Mouse (Mus musculus) midbrain, embryonic 16.5 days (tissue): ENCODE results near the gene Rc3h1. TPM values are rescaled to one million over a fixed set of nuclear protein-coding genes. Genes with fewer than 3 reads are reported as not detected.
"Not testable (repeated sequence)": the region's sequence is repeated elsewhere in the genome, so short reads cannot be mapped to it uniquely, and the experiment has no call there.

Experiments
- ATAC-seq: fragments of 200-750 bp; cut with Nextera tagmentation; 2 replicates; pipeline ENCODE4 v1.8.0; 2017; ENCODE audit warnings: moderate TSS enrichment
- H3K27ac ChIP-seq: fragments of 300-500 bp; sonication (generic); 2 replicates; pipeline ENCODE4 v1.5.1; 2014; ENCODE audit warnings: mild to moderate bottlenecking, low read length, mixed read lengths
- H3K27me3 ChIP-seq: fragments of 300-500 bp; sonication (generic); 2 replicates; pipeline ENCODE4 v1.6.1; 2014; ENCODE audit warnings: low read depth, low read length, mixed read lengths; ENCODE audit not compliant: control insufficient read depth, insufficient read depth
- H3K36me3 ChIP-seq: fragments of 300-500 bp; sonication (generic); 2 replicates; pipeline ENCODE4 v1.6.1; 2014; ENCODE audit warnings: mild to moderate bottlenecking, low read length, moderate library complexity, mixed read lengths; ENCODE audit not compliant: control insufficient read depth, insufficient read depth
- H3K4me1 ChIP-seq: fragments of 300-500 bp; sonication (generic); 2 replicates; pipeline ENCODE4 v1.6.1; 2014; ENCODE audit warnings: mild to moderate bottlenecking, low read length, mixed read lengths; ENCODE audit not compliant: control insufficient read depth, insufficient read depth
- H3K4me2 ChIP-seq: fragments of 300-500 bp; sonication (generic); 2 replicates; pipeline ENCODE4 v1.6.1; 2014; ENCODE audit warnings: mild to moderate bottlenecking, low read length, mixed read lengths
- H3K4me3 ChIP-seq: fragments of 300-500 bp; sonication (generic); 2 replicates; pipeline ENCODE4 v1.5.1; 2014; ENCODE audit warnings: low read depth, mild to moderate bottlenecking, low read length, moderate library complexity, mixed read lengths
- H3K9ac ChIP-seq: fragments of 300-500 bp; sonication (generic); 2 replicates; pipeline ENCODE4 v1.6.1; 2014; ENCODE audit warnings: low read depth, low read length, mixed read lengths
- H3K9me3 ChIP-seq: fragments of 300-500 bp; sonication (generic); replicated peaks from 2 replicates; pipeline ENCODE4 v1.6.1; 2014; ENCODE audit warnings: mild to moderate bottlenecking, low read length, mixed read lengths; ENCODE audit not compliant: control insufficient read depth, poor library complexity, severe bottlenecking
- WGBS: fragments of 180-500 bp; shearing (Covaris S2); extraction: QIAGEN DNeasy Blood & Tissue Kit; methylation state at CpG from one replicate; pipeline ENCODE4 v1.1.7; 2014; 5-methylcytosine and 5-hydroxymethylcytosine counted together
- polyA plus RNA-seq: library from polyadenylated mRNA; unstranded; fragments of >200 nt; fragmentation: Nextera tagmentation; extraction: Ambion mirVana; gene quantifications from 2 replicates; pipeline ENCODE4 v1.2.1, GENCODE M21; 2015

Gene Rc3h1
- polyA plus RNA-seq, 1 experiment from 2014 or later = 6.1 TPM

DNA sequence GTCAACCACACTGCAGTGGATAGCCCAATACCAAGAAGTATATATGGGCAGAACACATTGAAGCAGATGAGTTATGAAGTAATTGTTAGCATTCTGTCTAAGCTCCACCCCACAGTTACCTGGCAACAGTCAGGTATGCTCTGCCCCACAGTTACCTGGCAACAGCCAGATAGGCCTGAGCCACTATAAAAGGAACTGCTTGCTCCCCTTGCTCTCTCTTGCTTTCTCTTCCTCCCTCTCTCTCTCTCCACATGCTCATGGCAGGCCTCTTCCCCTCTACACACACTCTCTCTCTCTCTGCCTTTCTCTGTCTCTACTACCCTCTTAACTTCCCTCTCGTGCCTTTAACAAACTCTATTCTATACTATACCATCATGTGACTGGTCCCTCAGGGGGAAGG lies 24.8 kb upstream of the Rc3h1 start:
- ATAC-seq = peak; percentile 42
- WGBS = 52% methylated on average over 1 of the region's 1 CpGs
- H3K4me3 ChIP-seq, H3K27ac ChIP-seq, H3K4me1 ChIP-seq, H3K4me2 ChIP-seq, H3K9me3 ChIP-seq, H3K36me3 ChIP-seq, H3K27me3 ChIP-seq, H3K9ac ChIP-seq: not testable (repeated sequence)

DNA sequence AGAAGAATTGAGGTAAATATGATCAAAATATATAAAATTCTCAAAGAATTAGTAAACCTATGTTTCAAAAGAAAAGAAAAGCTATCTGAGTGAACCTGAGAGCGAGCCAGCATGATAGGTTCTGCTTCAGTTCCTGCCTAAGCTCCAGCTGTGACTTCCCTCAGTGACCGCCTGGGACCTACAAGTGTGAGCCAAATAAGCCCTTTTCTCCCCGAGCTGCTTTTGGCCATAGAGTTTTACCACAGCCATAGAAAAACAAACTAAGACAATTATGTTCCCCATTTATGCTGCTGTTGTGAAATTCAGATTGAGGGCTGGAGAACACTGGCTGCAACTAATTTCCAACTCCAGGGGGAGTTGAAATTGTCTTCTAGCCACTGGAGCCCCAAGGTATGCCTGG lies 24.2 kb upstream of the Rc3h1 start:
- Histone ChIP-seq H3K9ac (no peak overlapping the region), H3K9me3 (no peaks in the 10 kb centered on the region), H3K4me1 (no peaks in the 10 kb centered on the region), H3K27me3 (no peaks in the 10 kb centered on the region), H3K27ac (no peak overlapping the region), H3K36me3 (no peaks in the 10 kb centered on the region), H3K4me2 (no peak overlapping the region), H3K4me3 (no peak overlapping the region)
- ATAC-seq = no peak
- WGBS = 61% methylated on average over 3 of the region's 3 CpGs

DNA sequence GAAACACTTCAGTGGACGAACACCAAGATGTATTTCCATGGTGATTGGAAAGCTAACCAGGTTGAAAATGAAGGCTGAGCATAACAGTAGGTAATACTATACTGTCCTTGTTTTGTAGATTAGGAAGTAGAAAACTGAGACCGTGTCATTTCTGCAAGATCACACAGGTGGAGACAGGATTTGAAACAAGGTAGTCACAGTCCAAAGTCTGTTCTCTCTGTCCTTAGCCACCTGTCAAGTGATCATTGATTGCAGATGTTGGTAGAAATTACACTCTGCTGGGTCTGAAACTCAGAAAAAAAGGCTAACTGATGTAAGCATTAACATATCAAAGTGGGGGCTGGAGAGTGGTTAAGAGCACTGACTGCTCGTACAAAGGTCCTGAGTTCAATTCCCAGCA lies 21.9 kb upstream of the Rc3h1 start:
- Histone ChIP-seq H3K4me2 (no peak overlapping the region), H3K9ac (no peak overlapping the region), H3K4me1 (no peaks in the 10 kb centered on the region), H3K27me3 (no peaks in the 10 kb centered on the region), H3K36me3 (no peaks in the 10 kb centered on the region), H3K27ac (no peak overlapping the region), H3K4me3 (no peak overlapping the region), H3K9me3 (no peaks in the 10 kb centered on the region)
- no peak for ATAC-seq
- 84% methylated on average over 3 of the region's 3 CpGs for WGBS

DNA sequence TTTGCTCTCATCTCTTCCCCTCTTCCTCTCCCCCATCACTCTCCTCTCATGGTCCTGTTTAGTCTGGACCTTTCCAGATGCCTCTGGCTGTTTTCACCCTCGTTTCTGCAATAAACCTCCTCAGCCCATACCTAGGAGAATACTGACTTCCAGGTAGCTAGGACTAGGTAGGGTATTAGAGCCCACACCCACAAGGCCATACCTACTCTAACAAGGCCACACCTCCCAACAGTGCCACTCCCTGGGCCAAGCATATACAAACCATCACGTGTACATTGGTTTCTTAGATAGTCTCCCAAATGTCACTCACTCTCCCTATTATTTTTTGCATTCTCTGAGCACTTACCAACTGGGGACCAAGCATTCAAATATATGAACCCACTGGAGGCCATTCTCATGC lies 21.2 kb upstream of the Rc3h1 start:
- Histone ChIP-seq H3K9ac (no peak overlapping the region), H3K9me3 (no peaks in the 10 kb centered on the region), H3K27me3 (no peaks in the 10 kb centered on the region), H3K4me2 (no peak overlapping the region), H3K4me1 (no peaks in the 10 kb centered on the region), H3K36me3 (no peaks in the 10 kb centered on the region), H3K27ac (no peak overlapping the region), H3K4me3 (no peak overlapping the region)
- ATAC-seq = no peak
- whole genome bisulfite sequencing = 63% methylated on average over 2 of the region's 2 CpGs

DNA sequence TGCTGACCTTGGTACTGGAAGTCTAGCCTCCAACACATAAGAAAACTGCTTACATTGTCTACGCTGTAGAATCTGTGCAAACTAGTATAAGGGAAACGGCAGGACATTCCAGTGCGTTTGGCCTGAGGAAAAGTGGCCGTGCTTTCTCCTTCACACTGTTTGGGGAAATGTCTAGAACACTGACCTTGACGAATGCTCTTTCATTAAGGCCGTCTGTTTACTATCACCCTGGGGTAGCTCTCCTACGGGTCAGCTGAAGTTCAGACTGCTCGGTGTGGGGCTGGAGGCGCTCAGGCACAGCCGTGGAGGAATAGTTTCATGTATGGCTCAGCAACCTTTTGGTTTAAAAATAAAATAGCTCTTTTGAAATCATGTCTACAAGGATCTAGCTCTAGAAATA lies 6.5 kb upstream of the Rc3h1 start:
- no peaks in the 10 kb centered on the region for H3K36me3 ChIP-seq
- ATAC-seq = no peak
- H3K4me2 ChIP-seq = no peak overlapping the region
- WGBS = 84% methylated on average over 10 of the region's 10 CpGs
- no peaks in the 10 kb centered on the region for H3K4me1 ChIP-seq
- no peak overlapping the region for H3K4me3 ChIP-seq
- no peak overlapping the region for H3K27ac ChIP-seq
- H3K9ac ChIP-seq = no peak overlapping the region
- no peaks in the 10 kb centered on the region for H3K27me3 ChIP-seq
- H3K9me3 ChIP-seq = no peaks in the 10 kb centered on the region

DNA sequence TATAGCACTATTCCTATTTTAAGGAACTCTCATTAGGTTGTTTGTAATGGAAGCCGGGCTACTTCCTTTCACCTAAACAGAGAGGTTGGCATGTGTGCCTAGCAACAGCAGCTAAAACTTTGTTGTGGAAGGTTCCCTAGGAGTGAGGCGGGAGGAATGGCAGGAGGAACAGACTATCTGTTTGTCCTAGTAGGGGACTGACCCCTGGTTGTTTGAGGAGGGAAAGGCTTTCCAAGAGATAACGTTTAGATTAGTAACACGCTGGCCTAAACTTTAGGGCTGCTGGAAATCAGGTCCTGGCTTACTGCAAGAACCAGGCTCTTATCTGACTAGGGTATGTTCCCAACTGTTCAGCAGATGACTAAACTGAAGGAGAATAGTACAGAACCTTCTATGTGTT lies 2.2 kb upstream of the Rc3h1 start:
- H3K36me3 ChIP-seq = no peaks in the 10 kb centered on the region
- H3K9ac ChIP-seq = no peak overlapping the region
- peaks cover 10% of the 10 kb centered on the region for H3K4me1 ChIP-seq
- no peak overlapping the region for H3K4me2 ChIP-seq
- ATAC-seq = no peak
- H3K9me3 ChIP-seq = no peaks in the 10 kb centered on the region
- H3K27me3 ChIP-seq = no peaks in the 10 kb centered on the region
- 72% methylated on average over 4 of the region's 4 CpGs for WGBS
- no peak overlapping the region for H3K27ac ChIP-seq
- no peak overlapping the region for H3K4me3 ChIP-seq

DNA sequence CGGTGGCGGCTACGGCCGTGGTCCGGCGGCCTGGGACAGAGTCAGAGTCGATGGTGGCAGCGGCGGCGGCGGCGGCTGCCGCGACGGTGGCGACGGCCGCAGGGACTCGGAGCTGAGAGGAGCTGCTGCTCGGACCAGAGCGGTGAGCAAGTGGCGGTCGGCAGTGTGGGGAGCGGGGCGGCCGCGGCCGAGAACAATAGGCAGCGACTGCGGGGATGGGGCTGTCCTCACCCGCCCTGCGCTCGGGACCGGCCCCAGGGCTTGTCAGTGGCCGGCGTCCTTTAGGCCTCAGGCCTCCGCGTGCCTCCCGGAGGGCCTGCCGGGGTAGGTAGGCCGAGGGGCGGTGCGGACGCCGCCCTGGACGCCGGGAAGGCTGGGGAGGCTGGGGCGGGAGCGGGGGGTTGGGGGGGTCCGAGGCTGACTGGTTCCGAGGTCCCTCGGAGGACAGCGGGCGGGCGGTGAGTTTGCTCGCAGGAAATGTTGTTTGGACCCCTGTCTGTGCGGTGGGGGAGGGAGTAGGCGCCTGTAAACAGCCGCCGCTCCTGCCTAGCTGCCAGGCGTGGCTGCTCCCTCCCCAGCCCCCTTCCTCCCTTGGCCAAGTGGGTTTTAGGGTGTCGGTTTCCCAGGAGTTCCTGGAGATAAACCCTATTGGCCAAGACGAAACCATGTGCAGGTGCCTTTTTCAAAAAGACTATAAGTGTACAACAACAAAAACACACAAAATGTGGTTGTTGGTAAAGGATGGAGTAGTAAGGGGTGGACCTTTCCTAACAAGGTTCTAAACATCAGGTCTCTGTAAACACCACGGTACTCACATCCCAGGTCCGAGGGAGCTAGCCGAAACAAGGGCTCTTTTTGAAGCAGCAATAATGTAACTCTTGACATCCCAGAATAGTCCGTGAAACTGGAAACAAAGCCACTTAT lies 602 bp downstream of the Rc3h1 start:
- Histone ChIP-seq H3K9ac (peak overlapping the region; percentile 99), H3K36me3 (no peaks in the 10 kb centered on the region), H3K27ac (peak overlapping the region; percentile 88), H3K27me3 (no peaks in the 10 kb centered on the region), H3K4me1 (peaks cover 14% of the 10 kb centered on the region), H3K9me3 (no peaks in the 10 kb centered on the region), H3K4me2 (peak overlapping the region; percentile 79), H3K4me3 (peak overlapping the region; percentile 99)
- peak; percentile 83 for ATAC-seq
- WGBS = under 1% methylated on average over 64 of the region's 67 CpGs

DNA sequence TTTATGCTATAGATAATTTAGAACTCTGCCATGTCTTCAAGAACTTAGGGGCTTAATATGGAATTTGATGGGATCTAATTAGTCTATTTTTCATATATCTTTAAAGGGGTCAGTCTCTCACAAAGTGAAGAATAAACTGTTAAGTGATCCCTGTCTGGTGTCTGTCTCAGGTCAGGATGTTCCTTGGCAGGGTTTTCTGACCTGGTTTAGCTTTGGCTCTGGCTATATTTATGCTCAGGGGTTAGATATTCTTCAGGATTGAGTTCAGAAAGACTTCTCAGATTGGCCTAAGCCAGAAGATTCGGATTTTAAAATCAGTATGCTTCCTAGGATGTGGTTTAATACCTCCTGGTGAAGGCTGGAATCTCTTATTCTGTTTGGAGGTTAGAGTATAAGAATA lies 4.0 kb downstream of the Rc3h1 start:
- no peak for ATAC-seq
- peaks cover 14% of the 10 kb centered on the region for H3K4me1 ChIP-seq
- no peaks in the 10 kb centered on the region for H3K27me3 ChIP-seq
- H3K4me2 ChIP-seq = no peak overlapping the region
- no peak overlapping the region for H3K9ac ChIP-seq
- WGBS = 93% methylated on average over 1 of the region's 1 CpGs
- H3K36me3 ChIP-seq = no peaks in the 10 kb centered on the region
- no peaks in the 10 kb centered on the region for H3K9me3 ChIP-seq
- H3K27ac ChIP-seq = no peak overlapping the region
- H3K4me3 ChIP-seq = no peak overlapping the region

DNA sequence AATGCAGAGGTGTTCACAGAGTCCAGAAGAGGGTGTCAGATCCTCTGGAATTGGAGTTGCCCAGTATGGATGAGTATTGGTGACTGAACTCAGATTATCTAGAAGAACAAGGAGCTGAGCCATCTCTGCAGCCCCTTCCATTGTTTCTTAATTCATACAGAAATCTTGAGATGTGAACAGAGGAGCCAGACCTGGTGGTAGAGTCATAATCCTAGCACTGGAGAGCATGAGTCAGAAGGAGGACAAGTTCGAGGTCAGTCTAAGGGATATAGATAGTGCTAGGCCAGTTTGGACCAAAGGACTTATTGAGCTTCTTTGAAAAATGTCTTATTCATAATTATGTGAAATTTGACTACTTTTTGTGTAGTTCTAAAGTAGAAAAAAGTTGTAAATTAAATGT lies 4.6 kb downstream of the Rc3h1 start:
- Histone ChIP-seq H3K36me3 (no peaks in the 10 kb centered on the region), H3K9me3 (no peaks in the 10 kb centered on the region), H3K9ac (no peak overlapping the region), H3K4me3 (no peak overlapping the region), H3K4me2 (no peak overlapping the region), H3K27ac (no peak overlapping the region), H3K27me3 (no peaks in the 10 kb centered on the region), H3K4me1 (peaks cover 14% of the 10 kb centered on the region)
- ATAC-seq = no peak
- WGBS = 100% methylated on average over 1 of the region's 1 CpGs
